Mouse (Mus musculus) neural tube, embryonic 14.5 days (tissue): ENCODE data around the gene Mertk. TPM values are rescaled to one million over a fixed set of nuclear protein-coding genes. Genes with fewer than 3 reads are reported as not detected.
"Not testable (repeated sequence)": the region's sequence is repeated elsewhere in the genome, so short reads cannot be mapped to it uniquely, and the experiment has no call there.

Experiments used
- ATAC-seq: fragments of 200-750 bp; cut with Nextera tagmentation; 2 replicates; pipeline ENCODE4 v1.8.0; 2017; ENCODE audit warnings: low read depth, mild to moderate bottlenecking, moderate TSS enrichment, moderate library complexity
- H3K27ac ChIP-seq: fragments of 300-500 bp; sonication (generic); 2 replicates; pipeline ENCODE4 v1.5.1; 2014; ENCODE audit warnings: low read depth, mild to moderate bottlenecking, control low read depth, low read length, moderate library complexity, mixed read lengths
- H3K27me3 ChIP-seq: fragments of 300-500 bp; sonication (generic); 2 replicates; pipeline ENCODE4 v1.6.1; 2014; ENCODE audit warnings: low read length; ENCODE audit not compliant: control insufficient read depth, insufficient read depth
- H3K36me3 ChIP-seq: fragments of 300-500 bp; sonication (generic); 2 replicates; pipeline ENCODE4 v1.6.1; 2014; ENCODE audit warnings: low read length, mixed read lengths; ENCODE audit not compliant: control insufficient read depth, insufficient read depth
- H3K4me1 ChIP-seq: fragments of 300-500 bp; sonication (generic); 2 replicates; pipeline ENCODE4 v1.6.1; 2014; ENCODE audit warnings: low read length; ENCODE audit not compliant: control insufficient read depth, insufficient read depth
- H3K4me2 ChIP-seq: fragments of 300-500 bp; sonication (generic); 2 replicates; pipeline ENCODE4 v1.6.1; 2014; ENCODE audit warnings: mild to moderate bottlenecking, low read depth, low read length, control low read depth
- H3K4me3 ChIP-seq: fragments of 300-500 bp; sonication (generic); 2 replicates; pipeline ENCODE4 v1.5.1; 2014; ENCODE audit warnings: low read depth, low read length, control low read depth, mixed read lengths
- H3K9ac ChIP-seq: fragments of 300-500 bp; sonication (generic); replicated peaks from 2 replicates; pipeline ENCODE4 v1.6.1; 2014; ENCODE audit warnings: low read depth, mild to moderate bottlenecking, control low read depth, low read length, mixed read lengths
- H3K9me3 ChIP-seq: fragments of 300-500 bp; sonication (generic); 2 replicates; pipeline ENCODE4 v1.6.1; 2016; ENCODE audit warnings: low read length; ENCODE audit not compliant: control insufficient read depth
- whole genome bisulfite sequencing: fragments of 180-500 bp; shearing (Covaris S2); extraction: QIAGEN DNeasy Blood & Tissue Kit; methylation state at CpG from one replicate; pipeline ENCODE4 v1.1.7; 2014; 5-methylcytosine and 5-hydroxymethylcytosine counted together
- polyA plus RNA-seq: library from polyadenylated mRNA; unstranded; fragments of >200 nt; fragmentation: Nextera tagmentation; extraction: Ambion mirVana; gene quantifications from 2 replicates; pipeline ENCODE4 v1.2.1, GENCODE M21; 2014

Mertk gene
- polyA plus RNA-seq, result 1.4 and 2.7 TPM in 2 replicates

- Histone ChIP-seq H3K9ac (peak within 1 kb of the TSS; percentile 32), H3K4me3 (peak within 1 kb of the TSS; percentile 42), H3K36me3 (no peaks in the 10 kb centered on the region), H3K27ac (no peak within 1 kb of the TSS), H3K4me1 (0 out of 2 replicates have a peak, but pooled peaks cover 3% of the 10 kb centered on the region), H3K27me3 (peaks cover 9% of the 10 kb centered on the region), H3K4me2 (peak within 1 kb of the TSS; percentile 79), H3K9me3 (no peaks in the 10 kb centered on the region)
- ATAC-seq, result peak; percentile 85
- under 1% methylated on average over 30 of the region's 30 CpGs for WGBS
These were observed at the start of gene Mertk for GRCm38 (mm10) chr2:128698693-128699181. Mertk (plus strand) TSS chr2:128698956.

GRCm38 (mm10) chr2:128680661-128681060 lies 18.1 kb upstream of the Mertk start:
- Histone ChIP-seq H3K9me3 (no peaks in the 10 kb centered on the region), H3K36me3 (peaks cover 27% of the 10 kb centered on the region), H3K4me3 (no peak overlapping the region), H3K4me2 (no peak overlapping the region), H3K4me1 (no peaks in the 10 kb centered on the region), H3K27me3 (no peaks in the 10 kb centered on the region), H3K9ac (no peak overlapping the region), H3K27ac (no peak overlapping the region)
- no peak for ATAC-seq
- WGBS, result 85% methylated on average over 4 of the region's 4 CpGs

- WGBS, result under 1% methylated on average over 58 of the region's 58 CpGs
- peak; percentile 98 for ATAC-seq
These were observed 11.7 kb upstream of the Mertk start, which contains the start of gene Anapc1 for GRCm38 (mm10) chr2:128686921-128687557. Anapc1 (minus strand) TSS chr2:128687391.

GRCm38 (mm10) chr2:128687558-128688120 lies 11.1 kb upstream of the Mertk start:
- H3K36me3 ChIP-seq, result peaks cover 2% of the 10 kb centered on the region; the same call in 1 of the 2 replicates
- peak overlapping the region; percentile 100 for H3K4me3 ChIP-seq
- WGBS, result 48% methylated on average over 10 of the region's 10 CpGs
- no peaks in the 10 kb centered on the region for H3K9me3 ChIP-seq
- ATAC-seq, result peak; percentile 89
- H3K27ac ChIP-seq, result peak overlapping the region; percentile 89
- peak overlapping the region; percentile 95 for H3K9ac ChIP-seq
- peaks cover 8% of the 10 kb centered on the region for H3K4me1 ChIP-seq
- no peaks in the 10 kb centered on the region for H3K27me3 ChIP-seq
- peak overlapping the region; percentile 75 for H3K4me2 ChIP-seq

More at GRCm38 (mm10) chr2:128686921-128687557, 11.7 kb upstream of the Mertk start, which contains the start of gene Anapc1:
- peaks cover 8% of the 10 kb centered on the region for H3K4me1 ChIP-seq
- H3K4me3 ChIP-seq, result peak within 1 kb of the TSS; percentile 100
- H3K4me2 ChIP-seq, result peak within 1 kb of the TSS; percentile 75
- no peaks in the 10 kb centered on the region for H3K9me3 ChIP-seq
- peak within 1 kb of the TSS; percentile 89 for H3K27ac ChIP-seq
- H3K27me3 ChIP-seq, result no peaks in the 10 kb centered on the region
- peak within 1 kb of the TSS; percentile 95 for H3K9ac ChIP-seq
- peaks cover 2% of the 10 kb centered on the region; the same call in 1 of the 2 replicates for H3K36me3 ChIP-seq

GRCm38 (mm10) chr2:128692336-128692735 lies 6.4 kb upstream of the Mertk start:
- ATAC-seq, result no peak
- no peaks in the 10 kb centered on the region for H3K36me3 ChIP-seq
- no peaks in the 10 kb centered on the region for H3K9me3 ChIP-seq
- H3K4me3 ChIP-seq, result no peak overlapping the region
- no peaks in the 10 kb centered on the region for H3K4me1 ChIP-seq
- H3K27ac ChIP-seq, result no peak overlapping the region
- no peaks in the 10 kb centered on the region for H3K27me3 ChIP-seq
- WGBS, result 78% methylated on average over 14 of the region's 14 CpGs
- H3K9ac ChIP-seq, result no peak overlapping the region
- no peak overlapping the region for H3K4me2 ChIP-seq

- 95% methylated on average over 10 of the region's 10 CpGs for WGBS
- no peaks in the 10 kb centered on the region for H3K36me3 ChIP-seq
- no peak overlapping the region for H3K4me2 ChIP-seq
- H3K27me3 ChIP-seq, result no peaks in the 10 kb centered on the region
- H3K4me3 ChIP-seq, result no peak overlapping the region
- no peak overlapping the region for H3K27ac ChIP-seq
- no peak overlapping the region for H3K9ac ChIP-seq
- no peaks in the 10 kb centered on the region for H3K9me3 ChIP-seq
- no peaks in the 10 kb centered on the region for H3K4me1 ChIP-seq
- ATAC-seq, result no peak
These were observed 6.0 kb upstream of the Mertk start for GRCm38 (mm10) chr2:128692771-128693170.

GRCm38 (mm10) chr2:128693236-128693635 lies 5.5 kb upstream of the Mertk start:
- Histone ChIP-seq H3K9me3 (no peaks in the 10 kb centered on the region), H3K36me3 (no peaks in the 10 kb centered on the region), H3K27me3 (no peaks in the 10 kb centered on the region), H3K4me3 (no peak overlapping the region), H3K4me1 (no peaks in the 10 kb centered on the region), H3K9ac (no peak overlapping the region), H3K4me2 (no peak overlapping the region), H3K27ac (no peak overlapping the region)
- 75% methylated on average over 4 of the region's 4 CpGs for WGBS
- no peak for ATAC-seq

- WGBS, result 87% methylated on average over 3 of the region's 3 CpGs
- not testable (repeated sequence) for H3K4me2 ChIP-seq, H3K36me3 ChIP-seq, H3K27me3 ChIP-seq, H3K27ac ChIP-seq, H3K4me3 ChIP-seq, H3K4me1 ChIP-seq, H3K9ac ChIP-seq, H3K9me3 ChIP-seq, ATAC-seq
These were observed 4.9 kb upstream of the Mertk start for GRCm38 (mm10) chr2:128693828-128694227.

GRCm38 (mm10) chr2:128694548-128694947 lies 4.2 kb upstream of the Mertk start:
- Histone ChIP-seq H3K4me2 (no peak overlapping the region), H3K27me3 (peaks cover 9% of the 10 kb centered on the region), H3K9ac (no peak overlapping the region), H3K36me3 (no peaks in the 10 kb centered on the region), H3K4me3 (no peak overlapping the region), H3K9me3 (no peaks in the 10 kb centered on the region), H3K4me1 (0 out of 2 replicates have a peak, but pooled peaks cover 3% of the 10 kb centered on the region), H3K27ac (no peak overlapping the region)
- no peak for ATAC-seq
